Mouse (Mus musculus) hindbrain, embryonic 14.5 days (tissue): Measurements from ENCODE around the gene Arf5. TPM values are rescaled to one million over a fixed set of nuclear protein-coding genes. Genes with fewer than 3 reads are reported as not detected.

ENCODE experiments used
- ATAC-seq: fragments of 200-750 bp; cut with Nextera tagmentation; 2 replicates; pipeline ENCODE4 v1.8.0; 2017; ENCODE audit warnings: moderate number of reproducible peaks, mild to moderate bottlenecking, moderate TSS enrichment, moderate library complexity; ENCODE audit not compliant: low FRiP score
- DNase-seq: peaks from one replicate; pipeline ENCODE4 v3.0.0-alpha.2; 2015; ENCODE audit warnings: low spot score
- H3K27ac ChIP-seq: fragments of 300-500 bp; sonication (generic); 2 replicates; pipeline ENCODE4 v1.5.1; 2014; ENCODE audit warnings: mild to moderate bottlenecking, moderate library complexity
- H3K27me3 ChIP-seq: fragments of 300-500 bp; sonication (generic); 2 replicates; pipeline ENCODE4 v1.6.1; 2014; ENCODE audit warnings: mild to moderate bottlenecking, low read length, mixed read lengths; ENCODE audit not compliant: control insufficient read depth, insufficient read depth
- H3K36me3 ChIP-seq: fragments of 300-500 bp; sonication (generic); replicated peaks from 2 replicates; pipeline ENCODE4 v1.6.1; 2014; ENCODE audit not compliant: control insufficient read depth, insufficient read depth
- H3K4me1 ChIP-seq: fragments of 300-500 bp; sonication (generic); replicated peaks from 2 replicates; pipeline ENCODE4 v1.6.1; 2014; ENCODE audit warnings: antibody characterized with exemption, low read length, mixed read lengths; ENCODE audit not compliant: control insufficient read depth, insufficient read depth
- H3K4me2 ChIP-seq: fragments of 300-500 bp; sonication (generic); replicated peaks from 2 replicates; pipeline ENCODE4 v1.6.1; 2014; ENCODE audit warnings: mild to moderate bottlenecking, moderate library complexity
- H3K4me3 ChIP-seq: fragments of 300-500 bp; sonication (generic); replicated peaks from 2 replicates; pipeline ENCODE4 v1.5.1; 2014; ENCODE audit warnings: mild to moderate bottlenecking, low read length
- H3K9ac ChIP-seq: fragments of 300-500 bp; sonication (generic); 2 replicates; pipeline ENCODE4 v1.6.1; 2014
- H3K9me3 ChIP-seq: fragments of 300-500 bp; sonication (generic); 2 replicates; pipeline ENCODE4 v1.6.1; 2016; ENCODE audit warnings: low read length; ENCODE audit not compliant: control insufficient read depth
- WGBS: fragments of 180-500 bp; shearing (Covaris S2); extraction: QIAGEN DNeasy Blood & Tissue Kit; methylation state at CpG from one replicate; pipeline ENCODE4 v1.1.7; 2014; 5-methylcytosine and 5-hydroxymethylcytosine counted together
- polyA plus RNA-seq: library from polyadenylated mRNA; unstranded; fragments of >200 nt; fragmentation: Nextera tagmentation; extraction: Ambion mirVana; gene quantifications from 2 replicates; pipeline ENCODE4 v1.2.1, GENCODE M21; 2014

Arf5 gene
- polyA plus RNA-seq, 1 experiment from 2014 or later, result 419 TPM

DNA sequence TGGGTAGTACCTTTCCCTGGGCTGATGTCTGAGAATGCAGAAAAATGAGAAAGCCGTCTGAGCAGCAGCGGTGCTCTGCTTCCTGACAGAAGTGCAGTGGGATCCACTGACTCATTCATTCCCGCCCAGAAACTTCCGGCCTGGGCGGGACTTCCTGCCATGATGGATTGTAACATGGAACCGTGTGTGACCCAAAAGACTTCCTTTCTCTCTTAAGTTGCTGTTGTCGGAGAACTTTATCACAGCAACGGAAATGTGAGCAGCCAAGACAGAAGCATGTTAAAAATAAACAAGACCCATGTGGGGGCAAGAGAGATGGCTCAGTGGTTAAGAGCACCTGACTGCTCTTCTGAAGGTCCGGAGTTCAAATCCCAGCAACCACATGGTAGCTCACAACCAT is 13.3 kb upstream of the Arf5 start:
- 86% methylated on average over 9 of the region's 9 CpGs for WGBS

DNA sequence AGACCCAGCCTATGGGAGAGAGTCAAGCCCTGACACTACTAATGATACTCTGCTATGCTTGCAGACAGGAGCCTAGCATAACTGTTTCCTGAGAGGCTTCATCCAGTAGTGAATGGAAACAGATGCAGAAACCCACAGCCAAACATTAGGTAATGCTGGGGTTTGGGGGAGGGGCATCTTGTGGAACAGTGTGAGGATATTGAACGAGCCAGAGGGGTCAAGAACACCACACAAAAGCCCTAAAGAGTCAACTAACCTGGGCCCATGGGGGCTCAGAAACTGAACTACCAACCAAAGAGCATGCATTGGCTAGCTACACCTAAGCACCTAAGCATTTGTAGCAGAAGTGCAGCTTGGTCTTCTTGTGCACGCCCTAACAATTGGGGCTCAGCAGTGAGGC is 12.1 kb upstream of the Arf5 start:
- Histone ChIP-seq H3K9me3 (no peaks in the 10 kb centered on the region), H3K9ac (no peak overlapping the region), H3K4me3 (no peak overlapping the region), H3K36me3 (peaks cover 18% of the 10 kb centered on the region), H3K4me1 (no peaks in the 10 kb centered on the region), H3K4me2 (no peak overlapping the region), H3K27ac (no peak overlapping the region), H3K27me3 (no peaks in the 10 kb centered on the region)
- 72% methylated on average over 2 of the region's 2 CpGs for WGBS
- no peak for ATAC-seq
- no peak for DNase-seq

More for the DNA sequence above, 13.3 kb upstream of the Arf5 start:
- H3K4me1 ChIP-seq, result no peaks in the 10 kb centered on the region
- H3K9me3 ChIP-seq, result no peaks in the 10 kb centered on the region
- no peak overlapping the region for H3K4me3 ChIP-seq
- DNase-seq (no peak), ATAC-seq (no peak)
- no peak overlapping the region for H3K9ac ChIP-seq
- no peak overlapping the region for H3K4me2 ChIP-seq
- no peaks in the 10 kb centered on the region for H3K27me3 ChIP-seq
- H3K27ac ChIP-seq, result no peak overlapping the region
- peaks cover 7% of the 10 kb centered on the region for H3K36me3 ChIP-seq

- no peaks in the 10 kb centered on the region for H3K27me3 ChIP-seq
- no peak overlapping the region for H3K4me3 ChIP-seq
- 74% methylated on average over 4 of the region's 4 CpGs for WGBS
- H3K9ac ChIP-seq, result no peak overlapping the region
- H3K4me2 ChIP-seq, result no peak overlapping the region
- no peak for DNase-seq
- ATAC-seq, result no peak
- peaks cover 18% of the 10 kb centered on the region for H3K4me1 ChIP-seq
- H3K36me3 ChIP-seq, result peaks cover 46% of the 10 kb centered on the region
- H3K27ac ChIP-seq, result no peak overlapping the region
- no peaks in the 10 kb centered on the region for H3K9me3 ChIP-seq
Observed at GRCm38 (mm10) chr6:28416981-28417380, 6.4 kb upstream of the Arf5 start.

- Histone ChIP-seq H3K9me3 (no peaks in the 10 kb centered on the region), H3K4me2 (no peak overlapping the region), H3K4me3 (no peak overlapping the region), H3K27ac (no peak overlapping the region), H3K36me3 (peaks cover 45% of the 10 kb centered on the region), H3K4me1 (peaks cover 22% of the 10 kb centered on the region), H3K27me3 (no peaks in the 10 kb centered on the region), H3K9ac (no peak overlapping the region)
- DNase-seq (no peak), ATAC-seq (no peak)
- 76% methylated on average over 14 of the region's 14 CpGs for WGBS
Observed at GRCm38 (mm10) chr6:28418449-28418848, 4.9 kb upstream of the Arf5 start.

DNA sequence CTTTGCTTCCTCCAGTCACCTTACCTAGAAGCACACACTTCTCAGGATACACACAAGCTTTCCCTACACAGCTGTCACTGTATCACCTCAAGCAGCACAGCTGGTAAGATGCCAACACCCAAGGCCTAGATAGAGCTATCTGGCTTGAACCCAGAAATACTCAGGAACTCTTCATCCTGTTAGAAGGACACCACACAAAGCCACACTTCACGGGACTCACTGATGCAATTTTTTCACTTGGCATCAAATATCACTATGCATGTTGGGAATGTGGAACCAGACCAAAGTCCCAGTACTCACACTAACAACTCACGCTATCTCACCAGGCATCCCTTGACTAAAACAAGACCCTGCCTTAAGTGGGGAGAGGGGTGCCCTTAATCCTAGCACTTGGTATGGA is 3.7 kb upstream of the Arf5 start:
- DNase-seq (no peak), ATAC-seq (no peak)
- no peak overlapping the region for H3K9ac ChIP-seq
- no peaks in the 10 kb centered on the region for H3K27me3 ChIP-seq
- H3K27ac ChIP-seq, result no peak overlapping the region
- 86% methylated on average over 2 of the region's 2 CpGs for WGBS
- H3K9me3 ChIP-seq, result no peaks in the 10 kb centered on the region
- peak overlapping the region; percentile 94 for H3K4me2 ChIP-seq
- no peak overlapping the region for H3K4me3 ChIP-seq
- H3K36me3 ChIP-seq, result peaks cover 40% of the 10 kb centered on the region
- peaks cover 27% of the 10 kb centered on the region for H3K4me1 ChIP-seq

GRCm38 (mm10) chr6:28420361-28420760 is 3.0 kb upstream of the Arf5 start:
- peak overlapping the region; percentile 85 for H3K4me3 ChIP-seq
- 0 out of 2 replicates have a peak overlapping the region, but pooled peaks have one; percentile 18 for H3K9ac ChIP-seq
- H3K27me3 ChIP-seq, result no peaks in the 10 kb centered on the region
- 84% methylated on average over 17 of the region's 17 CpGs for WGBS
- peaks cover 36% of the 10 kb centered on the region for H3K36me3 ChIP-seq
- peak overlapping the region; percentile 94 for H3K4me2 ChIP-seq
- no peak overlapping the region for H3K27ac ChIP-seq
- no peak for ATAC-seq
- no peak for DNase-seq
- peaks cover 33% of the 10 kb centered on the region for H3K4me1 ChIP-seq
- H3K9me3 ChIP-seq, result no peaks in the 10 kb centered on the region

DNA sequence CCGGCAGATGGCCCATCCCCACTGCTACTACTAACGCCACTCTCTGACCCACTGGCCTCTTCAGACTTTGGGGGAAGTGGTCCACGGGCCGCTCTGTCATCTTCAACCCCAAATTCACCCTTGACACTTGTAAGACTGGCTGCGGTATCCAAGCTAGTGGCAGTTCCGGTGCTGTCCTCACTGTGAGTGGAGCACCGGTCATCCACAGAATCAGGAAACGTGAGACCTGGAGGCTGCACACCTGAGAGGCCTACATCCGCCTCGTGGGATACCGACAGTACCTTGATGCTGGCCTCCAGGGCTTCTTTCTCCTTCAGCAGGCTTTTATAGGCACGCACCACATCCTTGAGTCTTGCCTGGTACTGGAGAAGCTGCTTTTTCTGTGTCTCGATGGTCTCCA is 2.5 kb upstream of the Arf5 start:
- DNase-seq (no peak), ATAC-seq (no peak)
- 26% methylated on average over 13 of the region's 13 CpGs for WGBS
- peak overlapping the region; percentile 74 for H3K9ac ChIP-seq
- peaks cover 33% of the 10 kb centered on the region for H3K4me1 ChIP-seq
- no peaks in the 10 kb centered on the region for H3K9me3 ChIP-seq
- no peaks in the 10 kb centered on the region for H3K27me3 ChIP-seq
- peaks cover 36% of the 10 kb centered on the region for H3K36me3 ChIP-seq
- no peak overlapping the region for H3K27ac ChIP-seq
- H3K4me3 ChIP-seq, result peak overlapping the region; percentile 85
- peak overlapping the region; percentile 94 for H3K4me2 ChIP-seq

GRCm38 (mm10) chr6:28421469-28422000 is 1.8 kb upstream of the Arf5 start:
- Histone ChIP-seq H3K9me3 (no peaks in the 10 kb centered on the region), H3K4me3 (peak overlapping the region; percentile 85), H3K36me3 (peaks cover 36% of the 10 kb centered on the region), H3K4me2 (peak overlapping the region; percentile 94), H3K27ac (peak overlapping the region; percentile 33; the same call in 1 of the 2 replicates), H3K9ac (peak overlapping the region; percentile 74), H3K4me1 (peaks cover 33% of the 10 kb centered on the region), H3K27me3 (no peaks in the 10 kb centered on the region)
- ATAC-seq (peak; percentile 87), DNase-seq (peak; percentile 92)
- 0% methylated on average over 25 of the region's 27 CpGs for WGBS

- DNase-seq, result no peak
- Histone ChIP-seq H3K27ac (no peak overlapping the region), H3K4me3 (peak overlapping the region; percentile 84), H3K9me3 (no peaks in the 10 kb centered on the region), H3K27me3 (no peaks in the 10 kb centered on the region), H3K4me1 (peaks cover 33% of the 10 kb centered on the region), H3K4me2 (peak overlapping the region; percentile 66), H3K9ac (peak overlapping the region; percentile 95; the same call in 1 of the 2 replicates), H3K36me3 (peaks cover 29% of the 10 kb centered on the region)
- WGBS, result 75% methylated on average over 15 of the region's 15 CpGs
- ATAC-seq, result peak; percentile 23
Observed at GRCm38 (mm10) chr6:28422651-28423290, 589 bp upstream of the Arf5 start.
